Mouse (Mus musculus) thymus, adult 18-20 months (tissue): Measurements from ENCODE around the gene Muc3a.
A peak's percentile ranks its signal among the peaks of the same experiment; 100 is the strongest.

Source experiments
- DNase-seq, 2 experiments: peaks; one replicate each; pipeline ENCODE4 v3.0.0; 2022; ENCODE audit warnings: mixed read lengths in 2 of 2

The Muc3a gene

DNA sequence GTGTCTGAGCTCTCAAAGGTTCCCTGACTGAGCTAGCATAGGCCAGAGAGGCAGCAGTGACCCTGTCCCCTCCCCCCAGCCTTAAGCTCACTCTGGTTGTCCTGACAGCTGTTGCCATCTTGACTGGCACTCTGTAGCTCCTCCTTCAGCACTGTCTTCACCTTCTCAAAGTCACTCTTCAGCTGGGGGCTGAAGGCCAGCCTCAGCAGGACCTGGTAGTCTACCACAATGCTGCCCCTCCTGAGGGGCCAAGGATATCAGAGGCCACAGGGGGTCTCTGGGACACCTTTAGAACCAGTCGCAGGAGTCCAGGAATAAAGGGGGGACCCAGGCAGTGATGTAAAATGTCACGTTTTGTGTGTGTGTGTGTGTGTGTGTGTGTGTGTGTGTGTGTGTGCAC lies at the start of gene Muc3a:
Gene Muc3a (minus strand): TSS at position 101 of the 400 bp plus-strand sequence.
- DNase-seq = no peak

- no peak for DNase-seq
Measured at GRCm38 (mm10) chr5:137211114-137211829, 917 bp downstream of the Muc3a start.

GRCm38 (mm10) chr5:137210689-137211088 lies 1.5 kb downstream of the Muc3a start:
- DNase-seq = no peak

- DNase-seq = no peak
Measured at GRCm38 (mm10) chr5:137205301-137205700, 6.9 kb downstream of the Muc3a start.

DNA sequence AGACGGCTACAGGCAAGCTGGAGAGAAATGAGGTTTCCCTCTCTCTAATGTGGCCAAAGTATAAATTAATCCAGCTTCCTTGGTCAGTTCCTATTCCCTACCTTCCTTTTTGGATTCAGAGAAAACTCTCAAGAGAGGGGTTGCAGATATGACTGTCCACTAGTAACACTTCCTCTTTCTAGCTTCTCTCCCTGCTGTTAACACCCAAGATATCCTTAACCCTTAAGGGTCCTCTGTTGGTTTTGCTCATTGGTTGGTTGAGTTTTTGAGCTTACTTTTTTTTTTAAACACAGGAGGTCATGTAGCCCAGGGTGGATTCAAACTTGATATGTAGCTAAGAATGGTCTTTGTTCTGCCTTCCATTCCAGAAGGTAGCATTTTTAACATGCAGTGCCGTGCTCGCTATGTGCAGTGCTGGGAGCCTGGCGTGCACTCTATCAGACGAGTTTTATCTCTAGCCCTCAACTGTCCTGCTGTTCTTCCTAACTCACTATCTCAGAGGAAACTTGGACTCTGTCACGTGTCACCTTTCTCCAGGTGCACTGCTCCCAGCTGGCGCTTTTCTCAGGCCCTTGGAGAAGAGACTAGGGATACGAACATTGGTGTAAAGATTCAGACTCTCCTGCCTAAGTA lies 17.6 kb downstream of the Muc3a start:
- no peak for DNase-seq

DNA sequence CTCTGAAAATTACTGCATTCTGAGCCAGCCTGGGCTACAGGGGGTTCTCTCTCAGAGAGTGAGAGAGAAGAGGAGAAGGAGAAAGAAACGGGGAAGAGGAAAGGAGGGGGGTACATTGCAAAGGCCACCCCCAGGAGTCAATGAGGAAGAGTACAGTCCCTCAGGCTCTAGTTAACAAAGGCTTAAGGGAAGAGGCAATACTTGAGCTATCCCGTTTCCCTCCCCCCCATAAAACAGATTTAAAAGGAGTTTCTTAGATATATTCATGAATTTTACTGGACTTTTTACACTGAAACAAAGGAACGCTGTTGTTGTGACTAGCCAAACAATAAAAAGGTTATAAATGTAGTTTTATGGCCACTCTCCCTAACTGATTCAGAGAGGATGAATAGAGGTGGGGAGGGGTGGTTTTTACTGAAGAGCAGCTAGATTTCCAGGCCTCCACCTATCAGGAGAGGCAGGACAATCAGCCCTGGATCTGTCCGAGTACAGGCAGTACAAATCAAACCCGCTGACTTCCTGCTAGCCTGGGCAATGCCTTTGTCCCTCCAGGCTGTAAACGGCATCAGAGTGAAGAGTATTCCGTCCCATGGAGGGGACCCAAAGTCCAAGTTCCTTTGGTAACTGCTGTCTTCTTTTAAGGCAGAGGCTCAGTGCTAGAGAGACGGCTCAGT lies 18.8 kb downstream of the Muc3a start:
- no peak for DNase-seq

- DNase-seq = peak; percentile 50 to 52
Measured at GRCm38 (mm10) chr5:137189326-137189725, 22.9 kb downstream of the Muc3a start.

- no peak for DNase-seq
Measured at GRCm38 (mm10) chr5:137185362-137185761, 26.8 kb downstream of the Muc3a start.

DNA sequence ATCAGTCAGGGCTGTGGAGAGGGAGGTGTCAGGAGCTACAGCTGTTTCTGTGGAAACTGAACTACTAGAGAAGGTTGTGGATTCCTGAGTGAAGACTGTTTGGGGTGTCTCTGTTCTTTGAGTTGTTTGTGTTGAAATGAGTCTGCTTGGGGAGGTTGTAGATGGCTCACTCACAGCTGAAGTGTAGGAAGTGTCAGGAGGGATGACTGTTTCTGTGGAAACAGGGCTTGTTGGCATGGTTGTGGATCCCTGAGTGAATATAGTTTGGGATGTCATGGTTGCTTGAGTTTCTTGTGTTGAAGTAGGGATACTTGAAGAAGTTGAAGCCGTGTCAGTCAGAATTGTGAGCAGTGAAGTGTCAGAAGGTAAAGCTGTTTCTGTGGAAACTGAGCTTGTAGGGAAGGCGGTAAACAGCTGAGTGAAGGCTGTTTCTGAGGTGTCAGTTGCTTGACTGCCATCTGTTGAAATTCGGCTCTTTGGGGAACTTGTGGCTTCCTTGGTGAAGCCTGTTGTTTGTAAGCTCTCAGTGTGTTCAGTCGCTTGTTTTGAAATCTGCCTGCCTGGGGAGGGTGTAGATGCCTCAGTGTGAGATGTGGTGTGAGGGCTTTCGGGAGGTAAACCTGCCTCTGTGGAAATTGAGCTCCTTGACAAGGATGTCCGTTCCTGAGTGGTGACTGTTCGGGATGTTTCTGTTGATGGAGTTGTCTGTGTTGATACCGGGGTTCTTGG lies 32.4 kb downstream of the Muc3a start:
- peak in 1 of 2 experiments; percentile 25 for DNase-seq

DNA sequence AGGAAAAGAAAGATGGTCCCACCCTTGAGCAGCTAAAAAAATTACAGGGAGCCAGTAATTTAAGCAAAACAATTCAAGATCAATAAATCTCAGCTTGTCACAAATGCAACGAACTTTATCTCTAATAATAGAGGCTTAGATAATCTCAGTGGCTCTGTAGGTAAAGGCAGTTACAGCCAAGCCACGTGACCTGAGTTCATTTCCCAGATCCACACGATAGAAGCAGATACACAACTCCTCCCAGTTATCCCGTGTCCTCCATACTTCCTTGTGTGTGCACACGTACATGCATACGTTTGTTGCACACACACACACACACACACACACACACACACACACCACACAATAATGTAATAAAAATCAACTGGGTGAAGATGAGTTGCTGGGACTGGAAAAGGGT lies 38.2 kb downstream of the Muc3a start:
- DNase-seq = no peak

- DNase-seq = no peak
Measured at GRCm38 (mm10) chr5:137172591-137172990, 39.6 kb downstream of the Muc3a start.

DNA sequence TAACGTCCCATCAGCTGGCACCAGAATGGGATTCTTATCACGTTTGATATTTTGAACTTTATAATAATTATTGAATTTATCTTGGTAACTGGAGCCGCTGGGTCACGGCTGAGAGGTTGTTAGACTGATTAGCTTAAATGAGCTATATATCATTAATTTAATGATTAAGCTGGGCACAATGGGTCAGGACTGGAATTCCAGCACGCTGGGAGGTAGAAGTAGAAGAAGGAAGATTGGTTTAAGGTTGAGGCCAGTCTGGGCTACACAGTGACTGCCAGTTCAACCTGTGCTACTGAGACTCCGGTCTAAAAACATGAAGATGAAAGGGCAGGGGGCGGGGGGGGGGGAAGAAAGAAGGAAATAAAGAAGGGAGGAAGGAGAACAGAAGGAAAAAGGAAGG lies 40.7 kb downstream of the Muc3a start:
- DNase-seq = no peak

DNA sequence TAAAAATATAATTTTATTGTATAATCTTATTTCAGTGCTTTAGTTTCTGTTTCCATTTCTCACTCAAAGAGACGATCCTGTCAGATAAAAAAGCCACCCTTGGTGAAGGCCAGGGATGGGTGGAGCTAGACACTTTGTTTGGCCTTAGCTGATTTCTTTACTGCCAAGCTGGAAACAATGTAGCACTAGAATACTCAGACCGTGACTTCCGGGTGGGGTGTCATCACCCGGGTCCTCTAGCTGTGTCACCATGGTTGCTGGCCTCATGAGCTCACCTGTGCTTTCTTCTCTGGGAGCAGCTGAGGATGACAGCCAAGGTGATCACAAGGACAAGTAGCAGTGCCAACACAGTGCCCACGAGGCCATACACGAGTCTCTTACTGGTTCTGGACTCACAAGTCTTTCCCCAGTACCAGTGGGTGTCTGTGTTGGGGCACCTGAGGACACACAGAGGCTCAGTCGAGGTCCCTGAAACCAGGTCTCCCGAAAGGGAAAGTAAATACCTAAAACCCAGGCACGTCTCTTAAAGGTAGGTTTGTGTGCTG lies 41.3 kb downstream of the Muc3a start:
- no peak for DNase-seq

- no peak for DNase-seq
Measured at GRCm38 (mm10) chr5:137167539-137167938, 44.6 kb downstream of the Muc3a start.

- DNase-seq = no peak
Measured at GRCm38 (mm10) chr5:137166012-137166411, 46.2 kb downstream of the Muc3a start.

DNA sequence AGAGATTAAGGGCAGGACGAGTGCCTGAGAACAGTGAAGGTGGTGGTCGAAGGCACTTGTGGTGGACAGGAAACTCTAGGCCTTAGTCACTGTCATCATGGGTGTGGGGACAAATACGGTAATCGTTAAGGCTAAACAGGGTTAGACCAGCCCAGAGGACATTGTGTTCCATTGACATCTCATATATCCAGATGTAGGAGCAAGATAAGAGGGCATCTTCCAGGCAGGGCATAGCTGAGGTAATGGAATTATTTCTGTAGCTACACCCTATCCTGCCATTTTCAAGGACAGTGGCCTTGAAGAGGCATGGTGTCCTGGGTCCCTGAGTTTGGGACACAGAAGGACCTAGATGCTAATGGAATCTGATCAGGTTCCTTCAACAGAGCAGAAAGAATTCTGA lies 50.3 kb downstream of the Muc3a start:
- DNase-seq = no peak

GRCm38 (mm10) chr5:137159461-137159860 lies 52.7 kb downstream of the Muc3a start:
- DNase-seq = peak; percentile 50 to 66
